Mouse (Mus musculus): ENCODE results near the gene Uncx. TPM values are rescaled to one million over a fixed set of nuclear protein-coding genes. Genes with fewer than 3 reads are reported as not detected.

Uncx gene
- total and polyA plus RNA-seq, 3 experiments = not detected

DNA sequence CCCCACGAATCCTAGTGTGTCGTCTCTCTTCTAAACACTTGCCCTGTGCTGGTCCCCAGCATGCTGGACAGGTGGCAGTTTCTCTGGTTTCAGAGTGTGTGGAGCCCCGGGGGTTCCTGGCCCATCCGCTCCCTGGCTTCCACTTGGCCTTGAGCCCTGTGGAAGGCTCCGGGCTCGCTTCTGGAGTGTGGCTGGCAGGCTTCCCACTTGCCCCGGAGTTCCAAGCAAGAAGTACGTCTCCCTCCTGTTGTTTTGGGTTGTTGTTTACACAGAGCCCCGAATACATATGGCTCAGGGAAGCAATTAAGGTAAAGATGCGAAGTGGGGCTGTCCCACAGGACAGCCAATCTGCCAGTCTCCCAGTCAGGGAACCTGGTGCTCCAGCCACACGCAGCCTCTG is 27.0 kb upstream of the Uncx start:
- Histone ChIP-seq H3K79me2 (replicated peaks; ENCODE audit: control insufficient read depth, extremely low read depth, insufficient read depth, poor library complexity, severe bottlenecking) (no peaks in the 10 kb centered on the region), H3K36me3 (replicated peaks in 1 of 2; ENCODE audit: control insufficient read depth in 1 of 2, insufficient read depth in 1 of 2, low read length in 1 of 2) (no peaks in the 10 kb centered on the region), H3K4me2 (ENCODE audit: insufficient read depth, low read depth, poor library complexity, severe bottlenecking) (no peak overlapping the region), H3K4me1 (ENCODE audit: control insufficient read depth in 1 of 2, insufficient read depth in 2 of 2) (0 out of 4 replicates have a peak, but pooled peaks cover 0 to 2% of the 10 kb centered on the region in 2 experiments), H3K27ac (ENCODE audit: insufficient read depth, low read depth) (no peak overlapping the region), H3K9me3 (replicated peaks; ENCODE audit: low read length) (peaks cover 10% of the 10 kb centered on the region), H3K27me3 (replicated peaks) (peaks cover 34% of the 10 kb centered on the region), H3K4me3 (replicated peaks in 1 of 3; ENCODE audit: low read depth in 2 of 3, low read length in 2 of 3, poor library complexity in 1 of 3) (no peak overlapping the region), H3K9ac (ENCODE audit: insufficient read depth, low read depth) (no peak overlapping the region)
- in situ Hi-C loops (cut with MboI; ENCODE audit: low pct_ligation_motif_present, low pct_unique_long_range_greater_than_20kb, low sequenced_read_pairs) (no loop called here), dilution Hi-C loops (cut with MboI; ENCODE audit: extremely low pct_ligation_motif_present, extremely low pct_unique_long_range_greater_than_20kb, low sequenced_read_pairs) (no loop called here)
- DNase-seq (ENCODE audit: extremely low read depth) = no peak
- TF ChIP-seq MYC (IDR thresholded peaks at IDR 0.05; ENCODE audit: low read depth, low read length) = no peak
- TF ChIP-seq EP300 (IDR thresholded peaks at IDR 0.05; ENCODE audit: low read length) = no peak
- TF ChIP-seq ZKSCAN1 (IDR thresholded peaks at IDR 0.05; ENCODE audit: borderline replicate concordance, low read depth, low read length) = no peak
- no peak for TF ChIP-seq ZNF384 (IDR thresholded peaks at IDR 0.05; ENCODE audit: low read depth, low read length)
- no peak for TF ChIP-seq MEF2A (IDR thresholded peaks at IDR 0.05; ENCODE audit: borderline replicate concordance, low read depth, low read length)
- TF ChIP-seq TCF12 (IDR thresholded peaks at IDR 0.05; ENCODE audit: low read depth, low read length) = no peak
- no peak for TF ChIP-seq MXI1 (IDR thresholded peaks at IDR 0.05; ENCODE audit: low read depth, low read length)
- no peak for TF ChIP-seq IRF4 (IDR thresholded peaks at IDR 0.05; ENCODE audit: low read depth, low read length)
- no peak for TF ChIP-seq POLR2A (IDR thresholded peaks at IDR 0.05; ENCODE audit: low read depth, low read length)
- TF ChIP-seq ELF1 (IDR thresholded peaks at IDR 0.05; ENCODE audit: low read depth, low read length) = no peak

DNA sequence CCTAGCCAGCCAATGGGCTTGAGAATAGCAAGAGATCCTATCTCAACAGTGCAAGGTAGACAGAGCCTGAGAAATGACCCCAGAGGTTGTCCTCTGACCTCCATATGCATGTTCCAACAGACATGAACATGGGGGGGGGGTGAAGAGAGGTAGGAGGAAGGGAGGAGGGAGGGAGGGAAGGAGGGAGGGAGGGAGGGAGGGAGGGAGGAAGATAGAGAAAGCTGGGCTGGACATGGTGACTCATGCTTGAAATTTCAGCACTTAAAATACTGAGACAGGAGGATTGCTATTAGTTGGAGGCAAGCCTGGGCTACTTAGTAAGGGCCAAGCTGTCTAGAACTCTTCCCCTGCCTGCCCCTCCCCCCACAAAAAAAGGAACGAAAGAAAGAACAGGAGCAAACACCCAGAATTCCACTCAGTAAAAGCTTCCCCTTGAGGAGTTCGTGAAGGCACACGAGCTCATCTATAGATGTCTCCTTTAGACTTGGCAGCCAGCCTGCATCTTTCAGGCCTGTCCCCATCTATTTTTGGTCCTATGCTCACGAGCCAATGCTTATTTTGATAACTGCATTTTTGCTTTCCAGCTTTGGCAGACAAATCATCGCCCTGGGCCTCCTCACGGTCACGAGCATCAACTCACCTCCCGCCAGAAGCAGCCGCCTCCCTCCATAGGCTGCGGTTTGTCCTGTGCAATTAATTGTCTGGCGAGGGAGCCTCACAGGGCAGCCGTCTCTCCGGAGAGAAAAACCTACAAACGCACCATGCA is 23.0 kb upstream of the Uncx start:
- peaks cover 46% of the 10 kb centered on the region for H3K27me3 ChIP-seq (replicated peaks)

DNA sequence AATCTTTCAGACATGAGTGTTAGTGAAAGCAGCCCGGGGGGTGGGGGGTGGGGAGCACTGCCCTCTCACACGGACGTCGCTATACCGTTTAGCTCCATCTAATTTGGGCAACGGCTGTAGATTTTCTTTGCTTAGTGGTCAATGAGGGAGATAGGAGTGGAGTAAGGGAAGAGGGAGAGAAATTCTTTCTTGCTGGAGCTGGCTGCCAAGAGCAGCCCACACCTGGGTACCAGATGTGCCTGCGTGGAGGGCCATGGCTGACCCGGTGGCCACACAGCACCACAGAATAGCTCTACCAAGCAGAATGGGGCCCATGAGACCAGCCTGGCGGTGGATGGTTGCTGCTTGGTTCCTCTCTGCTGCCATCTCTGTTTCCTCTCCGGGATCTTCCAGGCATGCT is 21.3 kb upstream of the Uncx start:
- no peak for TF ChIP-seq HCFC1 (IDR thresholded peaks at IDR 0.05; ENCODE audit: low read depth, low read length)
- Histone ChIP-seq H3K4me2 (ENCODE audit: insufficient read depth, low read depth, poor library complexity, severe bottlenecking) (no peak overlapping the region), H3K9me3 (replicated peaks; ENCODE audit: low read length) (no peaks in the 10 kb centered on the region), H3K36me3 (replicated peaks in 1 of 2; ENCODE audit: control insufficient read depth in 1 of 2, insufficient read depth in 1 of 2, low read length in 1 of 2) (no peaks in the 10 kb centered on the region), H3K79me2 (replicated peaks; ENCODE audit: control insufficient read depth, extremely low read depth, insufficient read depth, poor library complexity, severe bottlenecking) (no peaks in the 10 kb centered on the region), H3K9ac (ENCODE audit: insufficient read depth, low read depth) (no peak overlapping the region), H3K4me1 (ENCODE audit: control insufficient read depth in 1 of 2, insufficient read depth in 2 of 2) (no peaks in the 10 kb centered on the region), H3K27me3 (replicated peaks) (peaks cover 59% of the 10 kb centered on the region), H3K4me3 (replicated peaks in 1 of 3; ENCODE audit: low read depth in 2 of 3, low read length in 2 of 3, poor library complexity in 1 of 3) (no peak overlapping the region), H3K27ac (ENCODE audit: insufficient read depth, low read depth) (no peak overlapping the region)
- dilution Hi-C loops (cut with MboI; ENCODE audit: extremely low pct_ligation_motif_present, extremely low pct_unique_long_range_greater_than_20kb, low sequenced_read_pairs) (no loop called here), in situ Hi-C loops (cut with MboI; ENCODE audit: low pct_ligation_motif_present, low pct_unique_long_range_greater_than_20kb, low sequenced_read_pairs) (no loop called here)
- DNase-seq (ENCODE audit: extremely low read depth) = no peak

More for the DNA sequence above, 23.0 kb upstream of the Uncx start:
- 0 out of 4 replicates have a peak, but pooled peaks cover 0 to 2% of the 10 kb centered on the region in 2 experiments for H3K4me1 ChIP-seq (ENCODE audit: control insufficient read depth in 1 of 2, insufficient read depth in 2 of 2)
- H3K79me2 ChIP-seq (replicated peaks; ENCODE audit: control insufficient read depth, extremely low read depth, insufficient read depth, poor library complexity, severe bottlenecking) = no peaks in the 10 kb centered on the region
- H3K9ac ChIP-seq (ENCODE audit: insufficient read depth, low read depth) = no peak overlapping the region
- H3K4me2 ChIP-seq (ENCODE audit: insufficient read depth, low read depth, poor library complexity, severe bottlenecking) = no peak overlapping the region
- no peaks in the 10 kb centered on the region for H3K9me3 ChIP-seq (replicated peaks; ENCODE audit: low read length)
- no peak for DNase-seq (ENCODE audit: extremely low read depth)
- no peaks in the 10 kb centered on the region for H3K36me3 ChIP-seq (replicated peaks in 1 of 2; ENCODE audit: control insufficient read depth in 1 of 2, insufficient read depth in 1 of 2, low read length in 1 of 2)
- TF ChIP-seq JUN (IDR thresholded peaks at IDR 0.05; ENCODE audit: insufficient read depth, low read depth, low read length) (no peak), MXI1 (IDR thresholded peaks at IDR 0.05; ENCODE audit: low read depth, low read length) (no peak), POLR2A (IDR thresholded peaks at IDR 0.05; ENCODE audit: low read depth, low read length) (no peak), ZMIZ1 (IDR thresholded peaks at IDR 0.05; ENCODE audit: low read depth, low read length) (no peak)
- dilution Hi-C loops (cut with MboI; ENCODE audit: extremely low pct_ligation_motif_present, extremely low pct_unique_long_range_greater_than_20kb, low sequenced_read_pairs) (no loop called here), in situ Hi-C loops (cut with MboI; ENCODE audit: low pct_ligation_motif_present, low pct_unique_long_range_greater_than_20kb, low sequenced_read_pairs) (no loop called here)
- H3K4me3 ChIP-seq (replicated peaks in 1 of 3; ENCODE audit: low read depth in 2 of 3, low read length in 2 of 3, poor library complexity in 1 of 3) = no peak overlapping the region
- no peak overlapping the region for H3K27ac ChIP-seq (ENCODE audit: insufficient read depth, low read depth)

Data from CH12.LX (cell line).